Mouse (Mus musculus) lung, embryonic 16.5 days (tissue): ENCODE results near the gene Pink1. TPM values are rescaled to one million over a fixed set of nuclear protein-coding genes. Genes with fewer than 3 reads are reported as not detected.
A peak's percentile ranks its signal among the peaks of the same experiment; 100 is the strongest.

ENCODE experiments used
- ATAC-seq: fragments of 200-750 bp; cut with Nextera tagmentation; 2 replicates; pipeline ENCODE4 v1.8.0; 2017; ENCODE audit warnings: low read depth, mild to moderate bottlenecking, moderate library complexity
- H3K27ac ChIP-seq: fragments of 300-500 bp; sonication (generic); 2 replicates; pipeline ENCODE4 v1.5.1; 2014; ENCODE audit warnings: mild to moderate bottlenecking, control low read depth, low read length
- H3K27me3 ChIP-seq: fragments of 300-500 bp; sonication (generic); 2 replicates; pipeline ENCODE4 v1.6.1; 2014; ENCODE audit warnings: low read depth, low read length, mixed read lengths; ENCODE audit not compliant: control insufficient read depth, insufficient read depth
- H3K36me3 ChIP-seq: fragments of 300-500 bp; sonication (generic); 2 replicates; pipeline ENCODE4 v1.6.1; 2014; ENCODE audit warnings: low read length; ENCODE audit not compliant: control insufficient read depth, insufficient read depth
- H3K4me1 ChIP-seq: fragments of 300-500 bp; sonication (generic); replicated peaks from 2 replicates; pipeline ENCODE4 v1.6.1; 2014; ENCODE audit warnings: low read length, mixed read lengths; ENCODE audit not compliant: control insufficient read depth, insufficient read depth
- H3K4me2 ChIP-seq: fragments of 300-500 bp; sonication (generic); 2 replicates; pipeline ENCODE4 v1.6.1; 2014; ENCODE audit warnings: low read depth, low read length, control low read depth
- H3K4me3 ChIP-seq: fragments of 300-500 bp; sonication (generic); 2 replicates; pipeline ENCODE4 v1.5.1; 2014; ENCODE audit warnings: mild to moderate bottlenecking, low read length, control low read depth
- H3K9ac ChIP-seq: fragments of 300-500 bp; sonication (generic); 2 replicates; pipeline ENCODE4 v1.6.1; 2014; ENCODE audit warnings: low read length, control low read depth
- H3K9me3 ChIP-seq: fragments of 300-500 bp; sonication (generic); 2 replicates; pipeline ENCODE4 v1.6.1; 2016; ENCODE audit warnings: low read length; ENCODE audit not compliant: control insufficient read depth
- WGBS: fragments of 180-500 bp; shearing (Covaris S2); extraction: QIAGEN DNeasy Blood & Tissue Kit; methylation state at CpG from one replicate; pipeline ENCODE4 v1.1.7; 2014; 5-methylcytosine and 5-hydroxymethylcytosine counted together
- polyA plus RNA-seq: library from polyadenylated mRNA; unstranded; fragments of >200 nt; fragmentation: Nextera tagmentation; extraction: Ambion mirVana; gene quantifications from 2 replicates; pipeline ENCODE4 v1.2.1, GENCODE M21; 2015

The Pink1 gene
- polyA plus RNA-seq, 1 experiment from 2014 or later, result 44.1 TPM

DNA sequence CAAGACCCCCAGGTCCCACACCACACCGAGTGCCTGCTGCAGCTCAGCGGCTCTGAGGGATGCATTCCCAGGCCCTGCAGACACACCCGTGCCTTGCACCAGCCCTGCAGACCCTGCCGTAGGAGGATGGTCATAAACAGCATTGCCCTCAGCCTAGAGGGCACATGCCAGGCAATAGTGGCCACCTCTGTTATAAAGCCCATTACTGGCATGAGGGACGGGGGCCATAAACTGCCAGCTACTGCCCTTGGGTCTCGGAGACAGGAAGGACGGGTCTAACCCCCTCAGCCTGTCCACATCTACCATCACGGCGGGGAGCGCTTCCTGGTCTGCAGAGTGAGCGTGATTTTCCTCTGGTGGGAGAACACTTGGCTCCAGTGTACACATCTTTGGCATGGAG is 13.1 kb downstream of the Pink1 start:
- Histone ChIP-seq H3K9me3 (no peaks in the 10 kb centered on the region), H3K4me2 (no peak overlapping the region), H3K4me1 (no peaks in the 10 kb centered on the region), H3K36me3 (peaks cover 43% of the 10 kb centered on the region), H3K9ac (no peak overlapping the region), H3K4me3 (no peak overlapping the region), H3K27ac (no peak overlapping the region), H3K27me3 (no peaks in the 10 kb centered on the region)
- no peak for ATAC-seq
- WGBS, result 85% methylated on average over 11 of the region's 11 CpGs

GRCm38 (mm10) chr4:138312105-138312504 is 14.0 kb downstream of the Pink1 start:
- Histone ChIP-seq H3K9me3 (no peaks in the 10 kb centered on the region), H3K4me3 (no peak overlapping the region), H3K27me3 (no peaks in the 10 kb centered on the region), H3K27ac (no peak overlapping the region), H3K36me3 (peaks cover 45% of the 10 kb centered on the region), H3K4me1 (no peaks in the 10 kb centered on the region), H3K4me2 (no peak overlapping the region), H3K9ac (no peak overlapping the region)
- no peak for ATAC-seq
- WGBS, result 92% methylated on average over 3 of the region's 3 CpGs

DNA sequence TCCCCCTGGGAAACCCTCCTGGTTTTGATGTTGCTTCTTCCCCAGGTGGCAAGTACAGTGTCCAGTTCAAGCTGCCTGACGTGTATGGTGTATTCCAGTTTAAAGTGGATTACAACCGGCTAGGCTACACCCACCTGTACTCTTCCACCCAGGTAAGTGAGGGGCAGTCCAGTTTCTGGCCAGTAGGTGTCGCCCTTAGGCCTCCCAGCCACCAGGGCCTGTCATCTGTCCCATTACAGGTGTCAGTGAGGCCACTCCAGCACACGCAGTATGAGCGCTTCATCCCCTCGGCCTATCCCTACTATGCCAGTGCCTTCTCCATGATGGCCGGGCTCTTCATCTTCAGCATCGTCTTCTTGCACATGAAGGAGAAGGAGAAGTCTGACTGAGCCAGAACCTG is 14.5 kb downstream of the Pink1 start:
- 58% methylated on average over 8 of the region's 8 CpGs for WGBS
- Histone ChIP-seq H3K4me1 (no peaks in the 10 kb centered on the region), H3K27ac (no peak overlapping the region), H3K9me3 (no peaks in the 10 kb centered on the region), H3K9ac (no peak overlapping the region), H3K4me2 (no peak overlapping the region), H3K27me3 (no peaks in the 10 kb centered on the region), H3K36me3 (peaks cover 41% of the 10 kb centered on the region), H3K4me3 (no peak overlapping the region)
- peak; percentile 56; the same call in 1 of the 2 replicates for ATAC-seq

DNA sequence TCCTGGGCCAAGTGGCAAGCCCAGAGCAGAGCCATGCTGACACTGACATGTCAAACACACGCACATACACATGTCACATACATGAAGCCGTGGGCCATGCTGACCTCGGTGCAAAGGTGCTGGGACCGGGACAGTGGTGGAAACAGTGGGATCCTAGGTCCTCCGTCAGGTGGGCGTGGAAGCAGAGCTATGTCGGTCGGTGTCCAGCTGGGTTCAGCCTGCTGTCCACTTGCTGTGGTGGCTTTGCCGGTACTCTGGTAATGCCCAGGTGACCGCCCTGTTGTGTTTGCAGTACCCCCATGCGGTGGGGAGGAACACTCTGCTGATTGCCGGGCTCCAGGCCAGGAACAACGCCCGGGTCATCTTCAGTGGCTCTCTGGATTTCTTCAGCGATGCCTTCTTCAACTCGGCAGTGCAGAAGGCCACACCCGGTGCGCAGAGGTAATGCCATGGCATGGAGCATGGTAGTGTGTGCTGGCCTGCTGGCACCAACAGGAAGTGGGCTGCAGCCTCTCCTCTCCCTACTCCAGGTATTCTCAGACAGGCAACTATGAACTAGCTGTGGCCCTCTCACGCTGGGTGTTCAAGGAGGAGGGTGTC is 15.7 kb downstream of the Pink1 start:
- 91% methylated on average over 19 of the region's 19 CpGs for WGBS

DNA sequence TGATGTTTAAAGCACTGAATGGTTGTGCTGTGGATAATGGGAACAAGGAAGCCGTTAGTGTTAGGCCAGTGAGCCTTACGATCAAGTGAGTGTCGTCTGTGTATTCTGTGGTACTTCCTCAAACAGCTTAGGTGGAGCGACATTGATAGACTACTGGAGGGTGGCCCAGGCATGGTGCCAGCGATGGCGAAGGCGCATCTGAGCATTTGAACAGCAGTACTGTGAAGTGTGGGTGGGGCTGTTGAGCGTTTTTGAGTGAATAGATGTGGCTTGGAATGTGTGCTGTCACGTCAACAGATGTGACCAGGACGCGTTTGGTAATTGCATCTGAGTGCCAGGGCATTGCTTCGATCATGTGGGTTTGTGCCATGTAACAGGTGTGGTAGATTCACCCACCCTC is 18.4 kb downstream of the Pink1 start:
- Histone ChIP-seq H3K4me2 (no peak overlapping the region), H3K27ac (no peak overlapping the region), H3K9me3 (no peaks in the 10 kb centered on the region), H3K36me3 (peaks cover 25% of the 10 kb centered on the region), H3K4me1 (peaks cover 16% of the 10 kb centered on the region), H3K4me3 (no peak overlapping the region), H3K27me3 (no peaks in the 10 kb centered on the region), H3K9ac (no peak overlapping the region)
- ATAC-seq, result no peak
- 80% methylated on average over 12 of the region's 12 CpGs for WGBS

More for the DNA sequence above, 15.7 kb downstream of the Pink1 start:
- H3K27me3 ChIP-seq, result no peaks in the 10 kb centered on the region
- no peak overlapping the region for H3K27ac ChIP-seq
- no peak overlapping the region for H3K4me3 ChIP-seq
- H3K36me3 ChIP-seq, result peaks cover 38% of the 10 kb centered on the region
- peaks cover 7% of the 10 kb centered on the region for H3K4me1 ChIP-seq
- no peak for ATAC-seq
- H3K9ac ChIP-seq, result no peak overlapping the region
- H3K4me2 ChIP-seq, result no peak overlapping the region
- H3K9me3 ChIP-seq, result no peaks in the 10 kb centered on the region

DNA sequence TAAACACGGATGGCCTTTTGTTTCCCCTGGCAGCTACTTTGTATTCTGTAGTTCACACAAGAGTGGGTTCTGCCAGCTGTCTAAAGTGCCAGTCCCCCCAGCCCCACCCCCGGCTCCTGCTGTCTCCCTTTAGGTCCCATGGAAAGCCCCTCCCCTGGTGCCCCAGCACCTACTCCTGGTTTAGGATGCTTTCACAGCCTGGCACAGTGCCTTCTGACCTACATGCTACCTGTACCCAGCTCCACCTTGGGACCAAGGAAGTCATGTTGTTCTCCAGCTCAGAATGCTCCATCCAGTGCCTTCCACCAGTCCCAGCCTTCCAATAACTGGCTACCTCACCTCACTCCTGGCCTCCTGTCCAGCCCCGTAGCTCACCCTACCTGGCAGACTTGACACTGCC is 19.1 kb downstream of the Pink1 start:
- no peaks in the 10 kb centered on the region for H3K9me3 ChIP-seq
- H3K9ac ChIP-seq, result no peak overlapping the region
- H3K4me1 ChIP-seq, result peaks cover 16% of the 10 kb centered on the region
- peaks cover 22% of the 10 kb centered on the region for H3K36me3 ChIP-seq
- no peak overlapping the region for H3K27ac ChIP-seq
- no peak for ATAC-seq
- WGBS, result 79% methylated on average over 3 of the region's 3 CpGs
- H3K4me3 ChIP-seq, result no peak overlapping the region
- no peaks in the 10 kb centered on the region for H3K27me3 ChIP-seq
- no peak overlapping the region for H3K4me2 ChIP-seq

GRCm38 (mm10) chr4:138304340-138305104 is 21.6 kb downstream of the Pink1 start, which contains the start of gene Ddost:
Gene Ddost (plus strand): TSS chr4:138304730.
- Histone ChIP-seq H3K9ac (peak within 1 kb of the TSS; percentile 96), H3K36me3 (peaks cover 9% of the 10 kb centered on the region; the same call in 1 of the 2 replicates), H3K27me3 (no peaks in the 10 kb centered on the region), H3K4me3 (peak within 1 kb of the TSS; percentile 100), H3K4me1 (peaks cover 16% of the 10 kb centered on the region), H3K27ac (peak within 1 kb of the TSS; percentile 74), H3K4me2 (peak within 1 kb of the TSS; percentile 95), H3K9me3 (no peaks in the 10 kb centered on the region)
- WGBS, result under 1% methylated on average over 62 of the region's 64 CpGs
- ATAC-seq, result peak; percentile 98

GRCm38 (mm10) chr4:138303742-138304141 is 22.4 kb downstream of the Pink1 start:
- peak overlapping the region; percentile 100 for H3K4me3 ChIP-seq
- H3K27ac ChIP-seq, result peak overlapping the region; percentile 48
- 6% methylated on average over 18 of the region's 18 CpGs for WGBS
- H3K4me1 ChIP-seq, result peaks cover 16% of the 10 kb centered on the region
- peak overlapping the region; percentile 76 for H3K9ac ChIP-seq
- H3K9me3 ChIP-seq, result no peaks in the 10 kb centered on the region
- no peak for ATAC-seq
- H3K27me3 ChIP-seq, result no peaks in the 10 kb centered on the region
- peaks cover 4% of the 10 kb centered on the region; the same call in 1 of the 2 replicates for H3K36me3 ChIP-seq
- H3K4me2 ChIP-seq, result peak overlapping the region; percentile 67

- no peak overlapping the region for H3K9ac ChIP-seq
Measured at GRCm38 (mm10) chr4:138303011-138303410, 23.1 kb downstream of the Pink1 start.

More at GRCm38 (mm10) chr4:138303011-138303410, 23.1 kb downstream of the Pink1 start:
- no peak for ATAC-seq
- Histone ChIP-seq H3K27ac (no peak overlapping the region), H3K9me3 (no peaks in the 10 kb centered on the region), H3K4me1 (peaks cover 16% of the 10 kb centered on the region), H3K36me3 (0 out of 2 replicates have a peak, but pooled peaks cover 2% of the 10 kb centered on the region), H3K4me3 (no peak overlapping the region), H3K4me2 (no peak overlapping the region), H3K27me3 (no peaks in the 10 kb centered on the region)
- 90% methylated on average over 3 of the region's 3 CpGs for WGBS
